Mouse (Mus musculus): ENCODE measurements around the gene Nlrc3. TPM values are rescaled to one million over a fixed set of nuclear protein-coding genes. Genes with fewer than 3 reads are reported as not detected.

The Nlrc3 gene
- polyA plus RNA-seq, 1 experiment: 136 TPM

- Histone ChIP-seq H3K4me1 (replicated peaks; ENCODE audit: control insufficient read depth, insufficient read depth, low read length) (no peaks in the 10 kb centered on the region), H3K36me3 (ENCODE audit: control insufficient read depth, insufficient read depth, low read length) (peaks cover 33% of the 10 kb centered on the region), H3K27me3 (ENCODE audit: control insufficient read depth, insufficient read depth, low read length) (no peaks in the 10 kb centered on the region), H3K27ac (ENCODE audit: control insufficient read depth, insufficient read depth, low read length) (no peak overlapping the region), H3K4me3 (ENCODE audit: control insufficient read depth, insufficient read depth, low read length) (no peak overlapping the region)
- no peak for DNase-seq
- TF ChIP-seq POLR2A (IDR thresholded peaks at IDR 0.05; ENCODE audit: control insufficient read depth, extremely low read depth, insufficient read depth, low read length, poor library complexity): no peak
- 93% methylated on average over 6 of the region's 6 CpGs for WGBS
Measured at GRCm38 (mm10) chr16:3933536-3933935, 42.9 kb downstream of the Nlrc3 start.

DNA sequence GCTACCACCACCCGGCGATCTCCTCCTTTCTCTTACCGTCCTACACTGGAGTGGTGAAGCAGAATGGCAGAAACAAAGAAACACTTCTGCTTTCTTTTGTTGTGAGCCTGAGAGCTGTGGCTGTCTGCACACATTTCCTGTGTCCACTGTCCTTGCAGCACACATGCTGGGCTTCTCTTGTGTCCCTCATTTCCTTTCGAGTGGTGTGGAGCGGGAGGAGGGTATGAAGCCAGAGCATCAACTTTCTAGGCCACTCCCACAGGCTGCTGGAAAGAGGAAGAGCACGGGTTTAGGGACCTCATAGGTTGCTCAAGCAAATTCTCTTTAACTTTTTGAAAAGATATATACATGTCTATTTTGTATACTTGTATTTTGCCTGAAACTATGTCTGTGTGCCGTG is 47.3 kb downstream of the Nlrc3 start:
- 80% methylated on average over 7 of the region's 7 CpGs for WGBS

DNA sequence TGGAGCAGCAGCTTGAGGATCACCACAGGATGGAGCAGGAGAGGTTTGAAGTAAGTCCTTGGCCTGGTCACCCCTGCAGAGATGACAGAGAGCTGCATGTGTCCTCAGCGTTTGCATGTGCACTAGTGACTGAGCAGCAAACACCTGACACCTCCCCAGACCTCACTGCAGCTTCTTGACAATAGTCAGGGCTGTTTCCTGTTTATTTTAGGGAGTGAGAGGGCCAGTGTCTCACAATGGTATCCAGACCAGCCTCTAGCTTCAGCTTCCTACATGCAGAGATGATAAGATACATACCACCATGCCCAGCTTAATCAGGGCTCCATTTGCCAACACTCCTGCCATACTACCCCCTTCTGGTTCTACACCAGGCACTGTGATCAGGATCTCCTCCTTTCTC is 47.9 kb downstream of the Nlrc3 start:
- Histone ChIP-seq H3K4me3 (ENCODE audit: control insufficient read depth, insufficient read depth, low read length) (no peak overlapping the region), H3K27ac (ENCODE audit: control insufficient read depth, insufficient read depth, low read length) (no peak overlapping the region), H3K4me1 (replicated peaks; ENCODE audit: control insufficient read depth, insufficient read depth, low read length) (no peaks in the 10 kb centered on the region), H3K27me3 (ENCODE audit: control insufficient read depth, insufficient read depth, low read length) (no peaks in the 10 kb centered on the region), H3K36me3 (ENCODE audit: control insufficient read depth, insufficient read depth, low read length) (peaks cover 47% of the 10 kb centered on the region)
- no peak for DNase-seq
- TF ChIP-seq CTCF (IDR thresholded peaks at IDR 0.05; ENCODE audit: borderline replicate concordance, control insufficient read depth, extremely low read depth, insufficient read depth, low read length, poor library complexity): no peak
- no peak for TF ChIP-seq POLR2A (IDR thresholded peaks at IDR 0.05; ENCODE audit: control insufficient read depth, extremely low read depth, insufficient read depth, low read length, poor library complexity)
- WGBS: 83% methylated on average over 1 of the region's 1 CpGs

More for the DNA sequence above, 47.3 kb downstream of the Nlrc3 start:
- H3K4me1 ChIP-seq (replicated peaks; ENCODE audit: control insufficient read depth, insufficient read depth, low read length): no peaks in the 10 kb centered on the region
- TF ChIP-seq POLR2A (IDR thresholded peaks at IDR 0.05; ENCODE audit: control insufficient read depth, extremely low read depth, insufficient read depth, low read length, poor library complexity): no peak
- TF ChIP-seq CTCF (IDR thresholded peaks at IDR 0.05; ENCODE audit: borderline replicate concordance, control insufficient read depth, extremely low read depth, insufficient read depth, low read length, poor library complexity): no peak
- peaks cover 47% of the 10 kb centered on the region for H3K36me3 ChIP-seq (ENCODE audit: control insufficient read depth, insufficient read depth, low read length)
- H3K4me3 ChIP-seq (ENCODE audit: control insufficient read depth, insufficient read depth, low read length): no peak overlapping the region
- DNase-seq: no peak
- H3K27me3 ChIP-seq (ENCODE audit: control insufficient read depth, insufficient read depth, low read length): no peaks in the 10 kb centered on the region
- H3K27ac ChIP-seq (ENCODE audit: control insufficient read depth, insufficient read depth, low read length): no peak overlapping the region

GRCm38 (mm10) chr16:3923966-3924365 is 52.5 kb downstream of the Nlrc3 start:
- peaks cover 66% of the 10 kb centered on the region for H3K36me3 ChIP-seq (ENCODE audit: control insufficient read depth, insufficient read depth, low read length)
- no peaks in the 10 kb centered on the region for H3K4me1 ChIP-seq (replicated peaks; ENCODE audit: control insufficient read depth, insufficient read depth, low read length)
- H3K27me3 ChIP-seq (ENCODE audit: control insufficient read depth, insufficient read depth, low read length): no peaks in the 10 kb centered on the region
- H3K4me3 ChIP-seq (ENCODE audit: control insufficient read depth, insufficient read depth, low read length): no peak overlapping the region
- WGBS: 93% methylated on average over 4 of the region's 4 CpGs
- no peak for DNase-seq
- no peak overlapping the region for H3K27ac ChIP-seq (ENCODE audit: control insufficient read depth, insufficient read depth, low read length)
- no peak for TF ChIP-seq POLR2A (IDR thresholded peaks at IDR 0.05; ENCODE audit: control insufficient read depth, extremely low read depth, insufficient read depth, low read length, poor library complexity)
- no peak for TF ChIP-seq CTCF (IDR thresholded peaks at IDR 0.05; ENCODE audit: borderline replicate concordance, control insufficient read depth, extremely low read depth, insufficient read depth, low read length, poor library complexity)

DNA sequence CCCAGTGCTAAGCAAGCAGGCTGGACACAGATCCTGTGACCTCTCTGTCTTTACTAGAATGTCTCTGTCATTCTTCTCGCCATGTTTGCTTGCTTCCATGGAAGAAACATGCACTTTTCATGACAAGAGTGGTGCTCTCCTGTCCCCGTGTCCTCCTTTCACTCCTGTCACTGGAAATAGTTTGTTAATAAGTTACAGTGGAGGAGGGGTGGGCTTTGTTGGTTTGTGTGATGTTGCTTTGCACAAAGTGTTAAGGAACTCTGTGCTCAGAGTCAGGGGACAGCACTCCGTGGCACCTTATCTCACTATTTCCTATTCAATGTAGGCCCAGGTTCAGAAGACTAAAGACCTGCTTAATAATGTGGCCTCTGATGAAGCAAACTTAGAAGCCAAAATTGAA is 52.9 kb downstream of the Nlrc3 start:
- no peak overlapping the region for H3K27ac ChIP-seq (ENCODE audit: control insufficient read depth, insufficient read depth, low read length)

GRCm38 (mm10) chr16:3920756-3921155 is 55.7 kb downstream of the Nlrc3 start:
- Histone ChIP-seq H3K36me3 (ENCODE audit: control insufficient read depth, insufficient read depth, low read length) (peaks cover 56% of the 10 kb centered on the region), H3K27ac (ENCODE audit: control insufficient read depth, insufficient read depth, low read length) (no peak overlapping the region), H3K4me1 (replicated peaks; ENCODE audit: control insufficient read depth, insufficient read depth, low read length) (no peaks in the 10 kb centered on the region), H3K27me3 (ENCODE audit: control insufficient read depth, insufficient read depth, low read length) (no peaks in the 10 kb centered on the region), H3K4me3 (ENCODE audit: control insufficient read depth, insufficient read depth, low read length) (no peak overlapping the region)
- TF ChIP-seq CTCF (IDR thresholded peaks at IDR 0.05; ENCODE audit: borderline replicate concordance, control insufficient read depth, extremely low read depth, insufficient read depth, low read length, poor library complexity): no peak
- TF ChIP-seq POLR2A (IDR thresholded peaks at IDR 0.05; ENCODE audit: control insufficient read depth, extremely low read depth, insufficient read depth, low read length, poor library complexity): no peak
- WGBS: 99% methylated on average over 2 of the region's 2 CpGs
- DNase-seq: no peak

More for the DNA sequence above, 52.9 kb downstream of the Nlrc3 start:
- 97% methylated on average over 3 of the region's 3 CpGs for WGBS
- Histone ChIP-seq H3K4me1 (replicated peaks; ENCODE audit: control insufficient read depth, insufficient read depth, low read length) (no peaks in the 10 kb centered on the region), H3K27me3 (ENCODE audit: control insufficient read depth, insufficient read depth, low read length) (no peaks in the 10 kb centered on the region), H3K4me3 (ENCODE audit: control insufficient read depth, insufficient read depth, low read length) (no peak overlapping the region), H3K36me3 (ENCODE audit: control insufficient read depth, insufficient read depth, low read length) (peaks cover 66% of the 10 kb centered on the region)
- no peak for TF ChIP-seq CTCF (IDR thresholded peaks at IDR 0.05; ENCODE audit: borderline replicate concordance, control insufficient read depth, extremely low read depth, insufficient read depth, low read length, poor library complexity)
- no peak for TF ChIP-seq POLR2A (IDR thresholded peaks at IDR 0.05; ENCODE audit: control insufficient read depth, extremely low read depth, insufficient read depth, low read length, poor library complexity)
- DNase-seq: no peak

- H3K27ac ChIP-seq (ENCODE audit: control insufficient read depth, insufficient read depth, low read length): no peak overlapping the region
- no peaks in the 10 kb centered on the region for H3K27me3 ChIP-seq (ENCODE audit: control insufficient read depth, insufficient read depth, low read length)
- H3K4me1 ChIP-seq (replicated peaks; ENCODE audit: control insufficient read depth, insufficient read depth, low read length): 0 out of 2 replicates have a peak, but pooled peaks cover 4% of the 10 kb centered on the region
- no peak for DNase-seq
- H3K36me3 ChIP-seq (ENCODE audit: control insufficient read depth, insufficient read depth, low read length): peaks cover 26% of the 10 kb centered on the region
- TF ChIP-seq POLR2A (IDR thresholded peaks at IDR 0.05; ENCODE audit: control insufficient read depth, extremely low read depth, insufficient read depth, low read length, poor library complexity) (peak; percentile 23; the same call in 1 of the 2 replicates), CTCF (IDR thresholded peaks at IDR 0.05; ENCODE audit: borderline replicate concordance, control insufficient read depth, extremely low read depth, insufficient read depth, low read length, poor library complexity) (no peak)
- peak overlapping the region; percentile 91 for H3K4me3 ChIP-seq (ENCODE audit: control insufficient read depth, insufficient read depth, low read length)
- WGBS: under 1% methylated on average over 20 of the region's 20 CpGs
Measured at GRCm38 (mm10) chr16:3909118-3909517, 67.3 kb downstream of the Nlrc3 start.

Data from thymus, adult 2 months (tissue).